Mouse (Mus musculus): ENCODE data around the gene Vmn2r23. TPM values are rescaled to one million over a fixed set of nuclear protein-coding genes. Genes with fewer than 3 reads are reported as not detected.
"Not testable (repeated sequence)": the region's sequence is repeated elsewhere in the genome, so short reads cannot be mapped to it uniquely, and the experiment has no call there.

Vmn2r23 gene
- total RNA-seq (2012; rRNA removed) = not detected in 2 replicates
- total RNA-seq (2014; rRNA removed) = not detected in 2 replicates
- not detected in 2 replicates for polyA plus RNA-seq (2012; ENCODE audit: insufficient read length, low read depth)

DNA sequence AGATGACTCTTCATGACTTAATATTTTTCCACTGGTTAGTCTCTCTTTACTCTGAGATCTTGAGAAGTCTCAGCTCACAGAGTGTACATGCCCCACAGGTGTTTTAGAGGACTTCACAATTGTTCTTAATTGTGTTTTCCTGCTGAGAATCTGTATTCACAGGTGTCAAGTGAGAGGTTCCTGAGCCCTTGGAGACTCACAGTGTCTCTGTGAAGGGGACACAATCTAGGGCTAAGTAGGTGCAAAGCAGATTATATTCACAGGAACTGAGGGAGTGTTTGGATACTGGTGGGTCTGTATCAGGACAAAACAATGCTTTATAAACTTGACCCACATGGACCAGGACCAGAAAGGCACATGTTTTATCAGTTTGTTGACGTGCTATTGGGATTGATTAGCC is at the start of gene Vmn2r23:
Gene Vmn2r23 (plus strand): TSS at position 301 of the 400 bp plus-strand sequence.
- dilution Hi-C loops (cut with MboI; ENCODE audit: extremely low pct_ligation_motif_present, extremely low pct_unique_long_range_greater_than_20kb, low sequenced_read_pairs) (no loop called here), in situ Hi-C loops (cut with MboI; ENCODE audit: low pct_ligation_motif_present, low pct_unique_long_range_greater_than_20kb, low sequenced_read_pairs) (no loop called here)
- Histone ChIP-seq H3K4me3 (replicated peaks in 1 of 3; ENCODE audit: low read depth in 2 of 3, low read length in 2 of 3, poor library complexity in 1 of 3) (no peak within 1 kb of the TSS), H3K9ac (ENCODE audit: insufficient read depth, low read depth) (no peak within 1 kb of the TSS), H3K27ac (ENCODE audit: insufficient read depth, low read depth) (no peak within 1 kb of the TSS), H3K9me3 (replicated peaks; ENCODE audit: low read length) (no peaks in the 10 kb centered on the region), H3K36me3 (replicated peaks in 1 of 2; ENCODE audit: control insufficient read depth in 1 of 2, insufficient read depth in 1 of 2, low read length in 1 of 2) (no peaks in the 10 kb centered on the region), H3K4me1 (ENCODE audit: control insufficient read depth in 1 of 2, insufficient read depth in 2 of 2) (no peaks in the 10 kb centered on the region), H3K27me3 (replicated peaks) (peaks cover 10% of the 10 kb centered on the region), H3K4me2 (ENCODE audit: insufficient read depth, low read depth, poor library complexity, severe bottlenecking) (no peak within 1 kb of the TSS), H3K79me2 (replicated peaks; ENCODE audit: control insufficient read depth, extremely low read depth, insufficient read depth, poor library complexity, severe bottlenecking) (no peaks in the 10 kb centered on the region)
- TF ChIP-seq BHLHE40 (IDR thresholded peaks at IDR 0.05; ENCODE audit: low read depth, low read length) (no peak), JUND (conservative IDR thresholded peaks at IDR 0.05; ENCODE audit: low read depth, low read length) (no peak)
- DNase-seq (ENCODE audit: extremely low read depth) = no peak

DNA sequence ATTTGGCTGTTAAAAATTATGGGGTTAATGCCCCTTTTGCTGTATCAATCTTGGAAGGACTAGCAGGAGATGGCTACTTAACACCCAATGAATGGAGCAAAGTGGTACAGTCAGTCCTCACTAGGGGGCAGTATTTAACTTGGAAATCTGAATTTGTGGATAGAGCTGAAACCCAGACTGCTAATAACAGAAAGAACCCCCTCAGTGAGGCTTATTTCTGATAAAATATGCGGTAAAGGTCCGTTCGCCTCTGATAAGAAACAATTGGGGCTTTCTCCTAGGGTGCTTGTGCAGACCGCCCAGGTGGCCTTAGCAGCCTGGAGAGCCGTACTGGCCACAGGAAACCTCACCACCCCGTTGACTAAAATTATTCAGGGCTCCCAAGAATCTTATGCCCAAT is 45.4 kb upstream of the Vmn2r23 start:
- dilution Hi-C loops (cut with MboI; ENCODE audit: extremely low pct_ligation_motif_present, extremely low pct_unique_long_range_greater_than_20kb, low sequenced_read_pairs) = no loop called here
- H3K4me1 ChIP-seq (ENCODE audit: control insufficient read depth in 1 of 2, insufficient read depth in 2 of 2) = no peaks in the 10 kb centered on the region
- in situ Hi-C loops (cut with MboI; ENCODE audit: low pct_ligation_motif_present, low pct_unique_long_range_greater_than_20kb, low sequenced_read_pairs) = no loop called here
- no peaks in the 10 kb centered on the region for H3K79me2 ChIP-seq (replicated peaks; ENCODE audit: control insufficient read depth, extremely low read depth, insufficient read depth, poor library complexity, severe bottlenecking)
- H3K9me3 ChIP-seq (replicated peaks; ENCODE audit: low read length) = no peaks in the 10 kb centered on the region
- H3K9ac ChIP-seq (ENCODE audit: insufficient read depth, low read depth) = no peak overlapping the region
- H3K27me3 ChIP-seq (replicated peaks) = peaks cover 8% of the 10 kb centered on the region
- TF ChIP-seq MYC (IDR thresholded peaks at IDR 0.05; ENCODE audit: low read depth, low read length) (no peak), PAX5 (IDR thresholded peaks at IDR 0.05; ENCODE audit: low read length) (no peak), ETS1 (conservative IDR thresholded peaks at IDR 0.05; ENCODE audit: low read depth, low read length) (no peak), SIN3A (IDR thresholded peaks at IDR 0.05; ENCODE audit: low read length) (no peak), RAD21 (IDR thresholded peaks at IDR 0.05; ENCODE audit: low read depth, low read length) (peak; percentile 39), USF2 (conservative IDR thresholded peaks at IDR 0.05; ENCODE audit: low read depth, low read length) (no peak), MAZ (IDR thresholded peaks at IDR 0.05; ENCODE audit: low read depth, low read length) (no peak), SMC3 (IDR thresholded peaks at IDR 0.05; ENCODE audit: low read depth, low read length) (0 out of 2 replicates have a peak, but pooled peaks have one; percentile 4), CTCF (conservative IDR thresholded peaks at IDR 0.05 in 1 of 2, IDR thresholded peaks at IDR 0.05 in 1 of 2; ENCODE audit: low read depth in 2 of 2, low read length in 2 of 2) (peak in 1 of 2 experiments; percentile 47; a peak in 2 of 4 replicates), BHLHE40 (IDR thresholded peaks at IDR 0.05; ENCODE audit: low read depth, low read length) (no peak), POLR2A (IDR thresholded peaks at IDR 0.05; ENCODE audit: low read depth, low read length) (no peak)
- DNase-seq (ENCODE audit: extremely low read depth) = peak; percentile 18
- H3K27ac ChIP-seq (ENCODE audit: insufficient read depth, low read depth) = no peak overlapping the region
- no peak overlapping the region for H3K4me2 ChIP-seq (ENCODE audit: insufficient read depth, low read depth, poor library complexity, severe bottlenecking)
- no peak overlapping the region for H3K4me3 ChIP-seq (replicated peaks in 1 of 3; ENCODE audit: low read depth in 2 of 3, low read length in 2 of 3, poor library complexity in 1 of 3)
- H3K36me3 ChIP-seq (replicated peaks in 1 of 2; ENCODE audit: control insufficient read depth in 1 of 2, insufficient read depth in 1 of 2, low read length in 1 of 2) = no peaks in the 10 kb centered on the region

- in situ Hi-C loops (cut with MboI; ENCODE audit: low pct_ligation_motif_present, low pct_unique_long_range_greater_than_20kb, low sequenced_read_pairs); H3K79me2 ChIP-seq (replicated peaks; ENCODE audit: control insufficient read depth, extremely low read depth, insufficient read depth, poor library complexity, severe bottlenecking); H3K36me3 ChIP-seq (replicated peaks in 1 of 2; ENCODE audit: control insufficient read depth in 1 of 2, insufficient read depth in 1 of 2, low read length in 1 of 2); H3K9ac ChIP-seq (ENCODE audit: insufficient read depth, low read depth); H3K9me3 ChIP-seq (replicated peaks; ENCODE audit: low read length); H3K4me1 ChIP-seq (ENCODE audit: control insufficient read depth in 1 of 2, insufficient read depth in 2 of 2); H3K4me3 ChIP-seq (replicated peaks in 1 of 3; ENCODE audit: low read depth in 2 of 3, low read length in 2 of 3, poor library complexity in 1 of 3); dilution Hi-C loops (cut with MboI; ENCODE audit: extremely low pct_ligation_motif_present, extremely low pct_unique_long_range_greater_than_20kb, low sequenced_read_pairs); DNase-seq (ENCODE audit: extremely low read depth); H3K4me2 ChIP-seq (ENCODE audit: insufficient read depth, low read depth, poor library complexity, severe bottlenecking); H3K27ac ChIP-seq (ENCODE audit: insufficient read depth, low read depth): not testable (repeated sequence)
- H3K27me3 ChIP-seq (replicated peaks) = peaks cover 17% of the 10 kb centered on the region
These were observed 5.8 kb upstream of the Vmn2r23 start for GRCm38 (mm10) chr6:123696639-123697038.

Measured in CH12.LX (cell line).